Mouse (Mus musculus) lung, postnatal 0 days (tissue): ENCODE data around the gene Trim5.
"Not testable (repeated sequence)": the region's sequence is repeated elsewhere in the genome, so short reads cannot be mapped to it uniquely, and the experiment has no call there.

Experiments
- CTCF ChIP-seq: IDR thresholded peaks from 2 replicates; pipeline ENCODE4 v1.5.1; 2016; ENCODE audit warnings: antibody characterized with exemption, mild to moderate bottlenecking
- EP300 ChIP-seq: IDR thresholded peaks from 2 replicates; pipeline ENCODE4 v1.6.1; 2016; ENCODE audit warnings: antibody characterized with exemption, mild to moderate bottlenecking, control low read depth

DNA sequence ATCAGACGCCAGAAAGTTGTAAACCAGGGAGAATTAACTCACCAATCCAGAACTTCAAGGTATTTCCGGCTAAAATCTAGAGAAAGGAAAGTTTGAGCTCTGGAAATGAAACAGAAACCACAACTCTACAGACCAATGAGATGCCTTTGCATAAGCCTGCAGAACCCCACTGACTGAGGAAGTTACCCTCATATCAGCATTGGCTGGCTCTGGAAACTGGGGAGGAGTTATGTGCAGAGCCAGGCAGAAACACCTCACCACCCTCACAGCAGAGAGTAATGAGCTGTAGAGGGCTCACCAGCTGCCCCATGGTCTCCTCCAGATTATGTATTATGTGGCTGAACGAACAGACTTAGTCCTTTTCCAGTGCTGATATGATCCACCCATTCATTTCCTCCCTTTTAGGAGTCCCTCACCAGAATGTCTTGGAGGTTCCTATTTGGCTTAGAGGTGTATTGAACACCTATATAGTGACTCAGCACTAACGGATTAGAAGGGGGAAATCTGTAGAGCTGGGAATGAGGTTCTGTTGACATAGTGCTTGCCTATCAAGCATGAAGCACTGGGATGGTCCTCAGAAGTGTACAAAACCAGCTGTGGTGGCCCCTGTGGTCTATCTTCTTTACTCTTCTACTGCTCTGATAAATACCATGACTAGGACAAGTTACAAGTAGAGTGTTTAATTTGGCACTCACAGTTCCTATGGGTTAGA is 27.6 kb upstream of the Trim5 start, which contains the start of gene Trim12a:
- not testable (repeated sequence) for TF ChIP-seq CTCF, EP300
